Mouse (Mus musculus) MEL (cell line): ENCODE measurements around the gene Gm20388. TPM values are rescaled to one million over a fixed set of nuclear protein-coding genes. Genes with fewer than 3 reads are reported as not detected.

ENCODE experiments used
- DNase-seq: peaks from one replicate; pipeline ENCODE4 v3.0.0; 2011; ENCODE audit warnings: low read depth, low spot score
- H3K27ac ChIP-seq: 2 replicates; pipeline ENCODE4 v1.5.1; 2012; ENCODE audit warnings: low read depth, mild to moderate bottlenecking, control low read depth, low read length, moderate library complexity; ENCODE audit not compliant: control insufficient read depth
- H3K27me3 ChIP-seq, 2 experiments: fragments of 150-350 bp in 1 of 2; sonication (generic) in 1 of 2; 2 replicates each; pipeline ENCODE4 v1.6.1; 2012; ENCODE audit warnings: low read length in 2 of 2, mild to moderate bottlenecking in 2 of 2, improper control_type of control experiment in 1 of 2, moderate library complexity in 1 of 2; ENCODE audit not compliant: insufficient read depth in 2 of 2, control insufficient read depth in 1 of 2
- H3K36me3 ChIP-seq, 2 experiments: 2 replicates each; pipeline ENCODE4 v1.6.1; 2012 to 2014; ENCODE audit warnings: low read length in 2 of 2, improper control_type of control experiment in 1 of 2, inconsistent platforms in 1 of 2, mild to moderate bottlenecking in 1 of 2; ENCODE audit not compliant: insufficient read depth in 2 of 2, control insufficient read depth in 1 of 2
- H3K4me1 ChIP-seq, 2 experiments: fragments of 150-350 bp in 1 of 2; sonication (generic) in 1 of 2; 2 replicates each; pipeline ENCODE4 v1.6.1; 2012; ENCODE audit warnings: low read length in 2 of 2, improper control_type of control experiment in 1 of 2, mild to moderate bottlenecking in 1 of 2; ENCODE audit not compliant: insufficient read depth in 2 of 2, control insufficient read depth in 1 of 2
- H3K4me3 ChIP-seq, 2 experiments: fragments of 150-350 bp in 1 of 2; sonication (generic) in 1 of 2; 2 replicates each; pipeline ENCODE4 v1.5.1; 2012; ENCODE audit warnings: low read depth in 2 of 2, low read length in 2 of 2, mild to moderate bottlenecking in 2 of 2, moderate library complexity in 2 of 2, control low read depth in 1 of 2, improper control_type of control experiment in 1 of 2; ENCODE audit not compliant: control insufficient read depth in 1 of 2, insufficient read depth in 1 of 2
- H3K79me2 ChIP-seq: 2 replicates; pipeline ENCODE4 v1.6.1; 2012; ENCODE audit warnings: mild to moderate bottlenecking, low read length, moderate library complexity; ENCODE audit not compliant: control insufficient read depth, poor library complexity, insufficient read depth
- H3K9ac ChIP-seq: 2 replicates; pipeline ENCODE4 v1.6.1; 2012; ENCODE audit warnings: low read depth, mild to moderate bottlenecking, control low read depth, low read length, moderate library complexity; ENCODE audit not compliant: control insufficient read depth, poor library complexity, severe bottlenecking
- H3K9me3 ChIP-seq: fragments of 150-350 bp; sonication (generic); replicated peaks from 2 replicates; pipeline ENCODE4 v1.6.1; 2012; ENCODE audit warnings: mild to moderate bottlenecking, low read length, improper control_type of control experiment, moderate library complexity; ENCODE audit not compliant: insufficient read depth
- BHLHE40 ChIP-seq: IDR thresholded peaks from 2 replicates; pipeline ENCODE4 v1.6.1; 2012; ENCODE audit warnings: low read depth, mild to moderate bottlenecking, inconsistent platforms, low read length, improper control_type of control experiment, borderline replicate concordance
- CHD1 ChIP-seq: IDR thresholded peaks from 2 replicates; pipeline ENCODE4 v1.6.1; 2012; ENCODE audit warnings: low read depth, mild to moderate bottlenecking, inconsistent platforms, low read length, improper control_type of control experiment
- CHD2 ChIP-seq: IDR thresholded peaks from 2 replicates; pipeline ENCODE4 v1.6.1; 2011; ENCODE audit warnings: low read length, improper control_type of control experiment
- E2F4 ChIP-seq: IDR thresholded peaks from 2 replicates; pipeline ENCODE4 v1.6.1; 2011; ENCODE audit warnings: low read depth, low read length, improper control_type of control experiment, borderline replicate concordance
- ELF1 ChIP-seq: IDR thresholded peaks from 2 replicates; pipeline ENCODE4 v1.6.1; 2014; ENCODE audit warnings: low read depth, mild to moderate bottlenecking, inconsistent platforms, low read length, improper control_type of control experiment, moderate library complexity
- ETS1 ChIP-seq: IDR thresholded peaks from 2 replicates; pipeline ENCODE4 v1.6.1; 2012; ENCODE audit warnings: low read depth, mild to moderate bottlenecking, inconsistent platforms, low read length, improper control_type of control experiment, moderate library complexity
- GABPA ChIP-seq: IDR thresholded peaks from 2 replicates; pipeline ENCODE4 v1.6.1; 2012; ENCODE audit warnings: low read depth, mild to moderate bottlenecking, inconsistent platforms, low read length, improper control_type of control experiment, moderate library complexity
- GATA1 ChIP-seq: IDR thresholded peaks from 2 replicates; pipeline ENCODE4 v1.6.1; 2011; ENCODE audit warnings: low read depth, low read length, improper control_type of control experiment
- HCFC1 ChIP-seq: IDR thresholded peaks from 2 replicates; pipeline ENCODE4 v1.6.1; 2012; ENCODE audit warnings: low read depth, mild to moderate bottlenecking, inconsistent platforms, low read length, improper control_type of control experiment, moderate library complexity
- JUND ChIP-seq: IDR thresholded peaks from 2 replicates; pipeline ENCODE4 v1.6.1; 2011; ENCODE audit warnings: low read depth, mild to moderate bottlenecking, improper control_type of control experiment, low read length
- KAT2A ChIP-seq: conservative IDR thresholded peaks from 2 replicates; pipeline ENCODE4 v1.6.1; 2012; ENCODE audit warnings: low read depth, low read length, improper control_type of control experiment, inconsistent platforms
- MAFK ChIP-seq: IDR thresholded peaks from 2 replicates; pipeline ENCODE4 v1.6.1; 2011; ENCODE audit warnings: low read depth, mild to moderate bottlenecking, low read length, improper control_type of control experiment, borderline replicate concordance
- MAX ChIP-seq: IDR thresholded peaks from 2 replicates; pipeline ENCODE4 v1.6.1; 2011; ENCODE audit warnings: low read length, improper control_type of control experiment
- MAZ ChIP-seq: IDR thresholded peaks from 2 replicates; pipeline ENCODE4 v1.6.1; 2012; ENCODE audit warnings: low read depth, mild to moderate bottlenecking, inconsistent platforms, low read length, improper control_type of control experiment
- MXI1 ChIP-seq: IDR thresholded peaks from 2 replicates; pipeline ENCODE4 v1.6.1; 2011; ENCODE audit warnings: mild to moderate bottlenecking, low read depth, low read length, improper control_type of control experiment
- MYB ChIP-seq: IDR thresholded peaks from 2 replicates; pipeline ENCODE4 v1.6.1; 2011; ENCODE audit warnings: mild to moderate bottlenecking, low read depth, low read length, improper control_type of control experiment
- NRF1 ChIP-seq: IDR thresholded peaks from 2 replicates; pipeline ENCODE4 v1.6.1; 2014; ENCODE audit warnings: low read depth, mild to moderate bottlenecking, inconsistent platforms, low read length, improper control_type of control experiment, moderate library complexity; ENCODE audit not compliant: poor library complexity, insufficient read depth, severe bottlenecking
- POLR2AphosphoS2 ChIP-seq: IDR thresholded peaks from 2 replicates; pipeline ENCODE4 v1.6.1; 2011; ENCODE audit warnings: low read length, improper control_type of control experiment
- POLR2AphosphoS5 ChIP-seq: IDR thresholded peaks from 2 replicates; pipeline ENCODE4 v1.6.1; 2012; ENCODE audit warnings: low read depth, borderline replicate concordance, mild to moderate bottlenecking, inconsistent platforms, low read length, moderate library complexity, mixed read lengths
- RAD21 ChIP-seq: IDR thresholded peaks from 2 replicates; pipeline ENCODE4 v1.6.1; 2011; ENCODE audit warnings: mild to moderate bottlenecking, low read depth, low read length, improper control_type of control experiment
- RCOR1 ChIP-seq: IDR thresholded peaks from 2 replicates; pipeline ENCODE4 v1.6.1; 2012; ENCODE audit warnings: low read depth, mild to moderate bottlenecking, inconsistent platforms, low read length, improper control_type of control experiment
- SIN3A ChIP-seq: IDR thresholded peaks from 2 replicates; pipeline ENCODE4 v1.6.1; 2012; ENCODE audit warnings: low read length, improper control_type of control experiment, inconsistent platforms
- SMC3 ChIP-seq: IDR thresholded peaks from 2 replicates; pipeline ENCODE4 v1.6.1; 2011; ENCODE audit warnings: low read depth, low read length, improper control_type of control experiment
- TAL1 ChIP-seq: IDR thresholded peaks from 2 replicates; pipeline ENCODE4 v1.6.1; 2012; ENCODE audit warnings: mild to moderate bottlenecking, inconsistent platforms, low read length, moderate library complexity, mixed read lengths
- TBP ChIP-seq: IDR thresholded peaks from 2 replicates; pipeline ENCODE4 v1.8.0; 2011; ENCODE audit warnings: low read depth, low read length, improper control_type of control experiment
- UBTF ChIP-seq: IDR thresholded peaks from 2 replicates; pipeline ENCODE4 v1.6.1; 2012; ENCODE audit warnings: low read depth, mild to moderate bottlenecking, inconsistent platforms, low read length, improper control_type of control experiment, moderate library complexity, borderline replicate concordance; ENCODE audit not compliant: insufficient read depth
- USF2 ChIP-seq, 2 experiments: IDR thresholded peaks; 2 replicates each; pipeline ENCODE4 v1.6.1; 2011 to 2012; ENCODE audit warnings: improper control_type of control experiment in 2 of 2, low read length in 2 of 2, borderline replicate concordance in 1 of 2, inconsistent platforms in 1 of 2, low read depth in 1 of 2, mild to moderate bottlenecking in 1 of 2; ENCODE audit not compliant: insufficient read depth in 1 of 2
- ZC3H11A ChIP-seq: IDR thresholded peaks from 2 replicates; pipeline ENCODE4 v1.6.1; 2012; ENCODE audit warnings: low read depth, mild to moderate bottlenecking, inconsistent platforms, low read length, improper control_type of control experiment
- polyA plus RNA-seq, 2 experiments: library from polyadenylated mRNA; stranded (reverse) in 1 of 2; unstranded in 1 of 2; fragments of >175 nt in 1 of 2; fragments of >200 nt in 1 of 2; gene quantifications; 2 replicates each; pipeline versions ENCODE4 v1.2.1 to v1.2.4; 2012; ENCODE audit warnings: low replicate concordance in 2 of 2, low read depth in 1 of 2; ENCODE audit not compliant: insufficient read length in 2 of 2, insufficient read depth in 1 of 2, missing spikeins in 1 of 2
- total RNA-seq: library from RNA; depleted of rRNA; stranded (reverse); fragments of 300-350 nt; gene quantifications from 2 replicates; pipeline ENCODE4 v1.2.3, GENCODE M21; 2012

Gene Gm20388
- total and polyA plus RNA-seq, 3 experiments, result 11.1 to 17.8 TPM; not detected in 1

- no peaks in the 10 kb centered on the region for H3K36me3 ChIP-seq
- no peaks in the 10 kb centered on the region for H3K27me3 ChIP-seq
- DNase-seq, result no peak
- H3K27ac ChIP-seq, result no peak overlapping the region
- TF ChIP-seq MAZ (no peak), ETS1 (no peak), NRF1 (no peak), USF2 (IDR thresholded peaks at IDR 0.05; ENCODE audit: borderline replicate concordance in 1 of 2, insufficient read depth in 1 of 2, low read depth in 1 of 2, low read length in 2 of 2) (no peak), TBP (no peak), ELF1 (no peak), MAX (no peak), UBTF (no peak), GATA1 (no peak), RAD21 (no peak), SMC3 (no peak), MXI1 (no peak), BHLHE40 (no peak), TAL1 (no peak), JUND (no peak), RCOR1 (no peak), HCFC1 (no peak), ZC3H11A (no peak), POLR2AphosphoS2 (no peak)
- H3K9ac ChIP-seq, result no peak overlapping the region
- H3K9me3 ChIP-seq, result no peaks in the 10 kb centered on the region
- no peaks in the 10 kb centered on the region for H3K4me1 ChIP-seq
- no peaks in the 10 kb centered on the region for H3K79me2 ChIP-seq
- no peak overlapping the region for H3K4me3 ChIP-seq
These were observed 2674.3 kb downstream of the Gm20388 start for GRCm38 (mm10) chr8:122584981-122585380.

GRCm38 (mm10) chr8:122585411-122585891 is 2674.8 kb downstream of the Gm20388 start:
- H3K27me3 ChIP-seq, result no peaks in the 10 kb centered on the region
- TF ChIP-seq RAD21 (no peak), CHD2 (no peak), JUND (no peak), GABPA (no peak), ETS1 (no peak), POLR2AphosphoS5 (no peak), MXI1 (no peak), MAFK (no peak), ELF1 (no peak), MYB (no peak), CHD1 (no peak), E2F4 (no peak), MAX (no peak), SIN3A (no peak), KAT2A (no peak), UBTF (no peak)
- no peak for DNase-seq
- H3K9me3 ChIP-seq, result no peaks in the 10 kb centered on the region
- no peaks in the 10 kb centered on the region for H3K4me1 ChIP-seq
- no peaks in the 10 kb centered on the region for H3K36me3 ChIP-seq
- H3K27ac ChIP-seq, result no peak overlapping the region
- no peak overlapping the region for H3K4me3 ChIP-seq
- H3K9ac ChIP-seq, result no peak overlapping the region
- no peaks in the 10 kb centered on the region for H3K79me2 ChIP-seq
